Mouse (Mus musculus): ENCODE results near the gene Gm3045.

Gene Gm3045

GRCm38 (mm10) chr13:56435615-56436287 is 9.4 kb downstream of the Gm3045 start:
- ATAC-seq (ENCODE audit: insufficient number of reproducible peaks, low FRiP score, low TSS enrichment): no peak

- no peak for ATAC-seq (ENCODE audit: insufficient number of reproducible peaks, low FRiP score, low TSS enrichment)
Observed at GRCm38 (mm10) chr13:56438211-56439075, 12.0 kb downstream of the Gm3045 start, which contains the start of gene Slc25a48. TSS of gene Slc25a48 (plus strand) at chr13:56438355.

- no peak for ATAC-seq (ENCODE audit: insufficient number of reproducible peaks, low FRiP score, low TSS enrichment)
Observed at GRCm38 (mm10) chr13:56443411-56443810, 17.0 kb downstream of the Gm3045 start.

- no peak for ATAC-seq (ENCODE audit: insufficient number of reproducible peaks, low FRiP score, low TSS enrichment)
Observed at GRCm38 (mm10) chr13:56444112-56444511, 17.7 kb downstream of the Gm3045 start.

- ATAC-seq (ENCODE audit: insufficient number of reproducible peaks, low FRiP score, low TSS enrichment): no peak
Observed at GRCm38 (mm10) chr13:56444996-56445395, 18.6 kb downstream of the Gm3045 start.

GRCm38 (mm10) chr13:56449239-56450030 is 23.0 kb downstream of the Gm3045 start:
- ATAC-seq (ENCODE audit: insufficient number of reproducible peaks, low FRiP score, low TSS enrichment): 0 out of 2 replicates have a peak, but pooled peaks have one; percentile 22

- ATAC-seq (ENCODE audit: insufficient number of reproducible peaks, low FRiP score, low TSS enrichment): no peak
Observed at GRCm38 (mm10) chr13:56450035-56450434, 23.6 kb downstream of the Gm3045 start.

- no peak for ATAC-seq (ENCODE audit: insufficient number of reproducible peaks, low FRiP score, low TSS enrichment)
Observed at GRCm38 (mm10) chr13:56458001-56458400, 31.6 kb downstream of the Gm3045 start.

- no peak for ATAC-seq (ENCODE audit: insufficient number of reproducible peaks, low FRiP score, low TSS enrichment)
Observed at GRCm38 (mm10) chr13:56461460-56461859, 35.1 kb downstream of the Gm3045 start.

- no peak for ATAC-seq (ENCODE audit: insufficient number of reproducible peaks, low FRiP score, low TSS enrichment)
Observed at GRCm38 (mm10) chr13:56462791-56463190, 36.4 kb downstream of the Gm3045 start.

GRCm38 (mm10) chr13:56463261-56463660 is 36.9 kb downstream of the Gm3045 start:
- ATAC-seq (ENCODE audit: insufficient number of reproducible peaks, low FRiP score, low TSS enrichment): no peak

GRCm38 (mm10) chr13:56463750-56464149 is 37.4 kb downstream of the Gm3045 start:
- ATAC-seq (ENCODE audit: insufficient number of reproducible peaks, low FRiP score, low TSS enrichment): no peak

GRCm38 (mm10) chr13:56467786-56468185 is 41.4 kb downstream of the Gm3045 start:
- no peak for ATAC-seq (ENCODE audit: insufficient number of reproducible peaks, low FRiP score, low TSS enrichment)

GRCm38 (mm10) chr13:56468536-56468935 is 42.1 kb downstream of the Gm3045 start:
- no peak for ATAC-seq (ENCODE audit: insufficient number of reproducible peaks, low FRiP score, low TSS enrichment)

- no peak for ATAC-seq (ENCODE audit: insufficient number of reproducible peaks, low FRiP score, low TSS enrichment)
Observed at GRCm38 (mm10) chr13:56471211-56471610, 44.8 kb downstream of the Gm3045 start.

- no peak for ATAC-seq (ENCODE audit: insufficient number of reproducible peaks, low FRiP score, low TSS enrichment)
Observed at GRCm38 (mm10) chr13:56471951-56472350, 45.6 kb downstream of the Gm3045 start.

- no peak for ATAC-seq (ENCODE audit: insufficient number of reproducible peaks, low FRiP score, low TSS enrichment)
Observed at GRCm38 (mm10) chr13:56472661-56473060, 46.3 kb downstream of the Gm3045 start.

GRCm38 (mm10) chr13:56475363-56475762 is 49.0 kb downstream of the Gm3045 start:
- ATAC-seq (ENCODE audit: insufficient number of reproducible peaks, low FRiP score, low TSS enrichment): no peak

- no peak for ATAC-seq (ENCODE audit: insufficient number of reproducible peaks, low FRiP score, low TSS enrichment)
Observed at GRCm38 (mm10) chr13:56476790-56477189, 50.4 kb downstream of the Gm3045 start.

- no peak for ATAC-seq (ENCODE audit: insufficient number of reproducible peaks, low FRiP score, low TSS enrichment)
Observed at GRCm38 (mm10) chr13:56477271-56477670, 50.9 kb downstream of the Gm3045 start.

GRCm38 (mm10) chr13:56478027-56478426 is 51.6 kb downstream of the Gm3045 start:
- no peak for ATAC-seq (ENCODE audit: insufficient number of reproducible peaks, low FRiP score, low TSS enrichment)

Measured in cerebellum, adult (tissue).